Mouse (Mus musculus) ovary, postnatal 14 days (tissue): ENCODE data around the gene Padi3.

Source experiments
- DNase-seq: peaks from one replicate; pipeline ENCODE4 v3.0.0; 2022; ENCODE audit warnings: low spot score

Padi3 gene

GRCm38 (mm10) chr4:140810458-140811260 lies at the start of gene Padi3:
Gene Padi3 (minus strand): TSS chr4:140810648.
- no peak for DNase-seq

GRCm38 (mm10) chr4:140859291-140859690 lies 48.8 kb upstream of the Padi3 start:
- DNase-seq, result no peak

GRCm38 (mm10) chr4:140857813-140858212 lies 47.4 kb upstream of the Padi3 start:
- no peak for DNase-seq

- DNase-seq, result no peak
Observed at GRCm38 (mm10) chr4:140857041-140857440, 46.6 kb upstream of the Padi3 start.

GRCm38 (mm10) chr4:140855151-140855550 lies 44.7 kb upstream of the Padi3 start:
- DNase-seq, result no peak

GRCm38 (mm10) chr4:140854455-140854864 lies 44.0 kb upstream of the Padi3 start:
- DNase-seq, result no peak

GRCm38 (mm10) chr4:140853626-140854025 lies 43.2 kb upstream of the Padi3 start:
- no peak for DNase-seq

- DNase-seq, result no peak
Observed at GRCm38 (mm10) chr4:140849310-140849709, 38.9 kb upstream of the Padi3 start.

- DNase-seq, result no peak
Observed at GRCm38 (mm10) chr4:140845666-140846065, 35.2 kb upstream of the Padi3 start, which contains the start of gene Padi1. Gene Padi1 (minus strand): TSS chr4:140845778.

- DNase-seq, result no peak
Observed at GRCm38 (mm10) chr4:140844991-140845390, 34.5 kb upstream of the Padi3 start.

GRCm38 (mm10) chr4:140843670-140844280 lies 33.3 kb upstream of the Padi3 start:
- no peak for DNase-seq

- no peak for DNase-seq
Observed at GRCm38 (mm10) chr4:140842909-140843308, 32.5 kb upstream of the Padi3 start.

GRCm38 (mm10) chr4:140837879-140838278 lies 27.4 kb upstream of the Padi3 start:
- DNase-seq, result peak; percentile 9

- DNase-seq, result peak; percentile 12
Observed at GRCm38 (mm10) chr4:140836208-140836866, 25.9 kb upstream of the Padi3 start.

GRCm38 (mm10) chr4:140835682-140836081 lies 25.2 kb upstream of the Padi3 start:
- DNase-seq, result peak; percentile 20

GRCm38 (mm10) chr4:140834327-140834934 lies 24.0 kb upstream of the Padi3 start:
- no peak for DNase-seq

- DNase-seq, result no peak
Observed at GRCm38 (mm10) chr4:140832821-140833220, 22.4 kb upstream of the Padi3 start.

GRCm38 (mm10) chr4:140831808-140832207 lies 21.4 kb upstream of the Padi3 start:
- DNase-seq, result no peak

GRCm38 (mm10) chr4:140827237-140827636 lies 16.8 kb upstream of the Padi3 start:
- no peak for DNase-seq

- DNase-seq, result no peak
Observed at GRCm38 (mm10) chr4:140825942-140826341, 15.5 kb upstream of the Padi3 start.

GRCm38 (mm10) chr4:140821988-140822387 lies 11.5 kb upstream of the Padi3 start:
- DNase-seq, result no peak

- no peak for DNase-seq
Observed at GRCm38 (mm10) chr4:140817413-140817812, 7.0 kb upstream of the Padi3 start.
